Mouse (Mus musculus) liver, postnatal 0 days (tissue): ENCODE results near the gene Atl3. TPM values are rescaled to one million over a fixed set of nuclear protein-coding genes. Genes with fewer than 3 reads are reported as not detected.

Source experiments
- ATAC-seq: fragments of 200-750 bp; cut with Nextera tagmentation; 2 replicates; pipeline ENCODE4 v1.8.0; 2017; ENCODE audit warnings: mild to moderate bottlenecking, moderate library complexity
- DNase-seq: peaks from one replicate; pipeline ENCODE4 v3.0.0-alpha.2; 2016
- H3K27ac ChIP-seq: fragments of 300-500 bp; sonication (generic); 2 replicates; pipeline ENCODE4 v1.5.1; 2014; ENCODE audit warnings: antibody characterized with exemption, moderate library complexity, mild to moderate bottlenecking, low read depth
- H3K27me3 ChIP-seq: fragments of 300-500 bp; sonication (generic); 2 replicates; pipeline ENCODE4 v1.6.1; 2014; ENCODE audit warnings: low read length, control low read depth, mixed read lengths; ENCODE audit not compliant: insufficient read depth
- H3K36me3 ChIP-seq: fragments of 300-500 bp; sonication (generic); replicated peaks from 2 replicates; pipeline ENCODE4 v1.6.1; 2014; ENCODE audit warnings: mild to moderate bottlenecking, control low read depth, low read length, moderate library complexity, mixed read lengths; ENCODE audit not compliant: insufficient read depth
- H3K4me1 ChIP-seq: fragments of 300-500 bp; sonication (generic); 2 replicates; pipeline ENCODE4 v1.6.1; 2014; ENCODE audit warnings: antibody characterized with exemption, mild to moderate bottlenecking, control low read depth; ENCODE audit not compliant: insufficient read depth
- H3K4me2 ChIP-seq: fragments of 300-500 bp; sonication (generic); 2 replicates; pipeline ENCODE4 v1.6.1; 2014; ENCODE audit warnings: low read depth, mild to moderate bottlenecking, low read length, moderate library complexity, mixed read lengths
- H3K4me3 ChIP-seq: fragments of 300-500 bp; sonication (generic); 2 replicates; pipeline ENCODE4 v1.5.1; 2014; ENCODE audit warnings: low read depth, low read length
- H3K9ac ChIP-seq: fragments of 300-500 bp; sonication (generic); replicated peaks from 2 replicates; pipeline ENCODE4 v1.6.1; 2014; ENCODE audit warnings: mild to moderate bottlenecking, moderate library complexity
- H3K9me3 ChIP-seq: fragments of 300-500 bp; sonication (generic); 2 replicates; pipeline ENCODE4 v1.6.1; 2016; ENCODE audit warnings: mild to moderate bottlenecking, control low read depth, low read length, mixed read lengths
- CTCF ChIP-seq: sonication (generic); IDR thresholded peaks from 2 replicates; pipeline ENCODE4 v1.5.1; 2016; ENCODE audit warnings: antibody characterized with exemption, low read depth
- EP300 ChIP-seq: IDR thresholded peaks from 2 replicates; pipeline ENCODE4 v1.6.1; 2016; ENCODE audit warnings: antibody characterized with exemption, low read depth, mild to moderate bottlenecking
- WGBS: fragments of 180-500 bp; shearing (Covaris S2); extraction: QIAGEN DNeasy Blood & Tissue Kit; methylation state at CpG from one replicate; pipeline ENCODE4 v1.1.7; 2014; ENCODE audit not compliant: insufficient replicate concordance; 5-methylcytosine and 5-hydroxymethylcytosine counted together
- polyA plus RNA-seq: library from polyadenylated mRNA; unstranded; fragments of >200 nt; fragmentation: Nextera tagmentation; extraction: Ambion mirVana; gene quantifications from 2 replicates; pipeline ENCODE4 v1.2.1, GENCODE M21; 2015

Gene Atl3
- polyA plus RNA-seq, 1 experiment from 2014 or later = 7.2 TPM

- no peak for ATAC-seq
- WGBS = 70% methylated on average over 4 of the region's 4 CpGs
- Histone ChIP-seq H3K36me3 (no peaks in the 10 kb centered on the region), H3K9ac (no peak overlapping the region), H3K27ac (no peak overlapping the region), H3K27me3 (no peaks in the 10 kb centered on the region), H3K4me2 (no peak overlapping the region), H3K4me1 (peaks cover 6% of the 10 kb centered on the region), H3K9me3 (no peaks in the 10 kb centered on the region), H3K4me3 (no peak overlapping the region)
- no peak for DNase-seq
- TF ChIP-seq EP300 = no peak
- no peak for TF ChIP-seq CTCF
Measured at GRCm38 (mm10) chr19:7559986-7560385, 66.1 kb downstream of the Atl3 start.

DNA sequence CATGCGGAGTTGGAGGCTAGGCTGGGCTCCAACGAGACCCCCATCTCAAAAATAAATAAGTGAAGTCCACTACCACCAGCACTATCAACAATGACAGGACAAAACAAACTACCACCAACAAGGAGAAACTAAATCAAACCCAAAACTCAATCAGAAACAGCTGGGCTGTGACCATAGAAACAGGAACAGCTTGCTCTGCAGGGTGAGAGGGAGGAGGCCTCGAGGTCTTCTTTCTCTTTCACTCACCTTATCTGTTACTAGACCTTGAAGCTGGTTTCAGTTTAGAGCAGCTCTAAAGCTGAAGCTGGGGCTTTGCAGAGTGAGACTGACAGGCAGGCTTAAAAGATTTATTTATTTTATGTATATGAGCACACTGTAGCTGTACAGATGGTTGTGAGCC, 67.6 kb downstream of the Atl3 start:
- no peak for ATAC-seq
- H3K27me3 ChIP-seq = no peaks in the 10 kb centered on the region
- no peaks in the 10 kb centered on the region for H3K9me3 ChIP-seq
- no peak overlapping the region for H3K9ac ChIP-seq
- DNase-seq = no peak
- H3K27ac ChIP-seq = no peak overlapping the region
- no peaks in the 10 kb centered on the region for H3K36me3 ChIP-seq
- TF ChIP-seq CTCF (no peak), EP300 (no peak)
- no peak overlapping the region for H3K4me3 ChIP-seq
- H3K4me2 ChIP-seq = no peak overlapping the region
- WGBS = 62% methylated on average over 3 of the region's 3 CpGs
- peaks cover 6% of the 10 kb centered on the region for H3K4me1 ChIP-seq

DNA sequence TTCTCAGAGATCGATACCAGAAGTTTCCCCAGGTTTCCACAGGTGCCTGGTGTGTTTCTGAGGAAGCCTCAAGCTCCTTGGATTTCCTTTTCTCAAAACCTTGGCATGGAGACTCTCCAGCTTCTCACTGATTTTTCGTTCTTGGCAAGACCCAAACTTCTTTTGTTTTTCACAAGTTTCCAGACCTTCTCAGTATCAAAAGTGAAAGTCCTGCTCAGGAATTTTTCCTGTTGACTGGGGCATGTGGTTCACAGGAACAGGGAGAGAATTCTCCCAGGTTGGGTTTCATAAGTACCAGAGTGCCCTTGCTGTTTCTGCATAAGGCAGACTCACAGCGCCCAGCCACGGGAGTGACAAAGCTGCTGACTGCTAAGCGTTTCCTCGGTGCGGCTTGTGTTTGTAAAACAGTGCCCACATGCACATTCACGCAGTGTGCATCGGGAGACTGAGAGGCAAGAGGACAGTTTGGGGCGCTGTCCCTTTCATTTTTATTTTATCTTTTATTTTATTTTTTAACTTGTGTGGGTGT, 68.8 kb downstream of the Atl3 start:
- no peaks in the 10 kb centered on the region for H3K36me3 ChIP-seq

DNA sequence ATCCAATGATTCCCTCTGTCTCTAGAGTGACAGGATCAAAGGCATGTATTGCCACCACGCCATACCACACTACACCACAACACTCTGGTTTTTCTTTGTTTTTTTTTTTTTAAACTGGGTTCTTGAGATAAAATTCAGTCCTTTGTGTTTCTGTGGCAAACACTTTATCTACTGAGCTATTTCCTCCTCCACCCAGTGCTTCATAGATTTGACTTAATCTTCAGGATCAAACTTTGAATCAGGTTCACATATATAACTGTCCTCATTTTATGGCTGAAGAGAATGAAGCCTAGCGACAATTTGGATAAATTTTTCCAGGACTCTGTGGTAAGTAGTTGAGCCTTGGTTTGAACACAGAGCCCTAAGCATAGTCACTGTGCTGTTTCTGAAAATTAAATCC, 69.8 kb downstream of the Atl3 start:
- H3K36me3 ChIP-seq = no peaks in the 10 kb centered on the region
- no peaks in the 10 kb centered on the region; the same call in 1 of the 2 replicates for H3K4me1 ChIP-seq
- DNase-seq = no peak
- H3K27ac ChIP-seq = no peak overlapping the region
- no peak for TF ChIP-seq EP300
- no peak for TF ChIP-seq CTCF
- no peaks in the 10 kb centered on the region for H3K27me3 ChIP-seq
- 66% methylated on average over 2 of the region's 2 CpGs for WGBS
- H3K4me3 ChIP-seq = no peak overlapping the region
- H3K9me3 ChIP-seq = no peaks in the 10 kb centered on the region
- H3K4me2 ChIP-seq = no peak overlapping the region
- H3K9ac ChIP-seq = no peak overlapping the region
- ATAC-seq = no peak

More for the DNA sequence above, 68.8 kb downstream of the Atl3 start:
- TF ChIP-seq EP300 (no peak), CTCF (no peak)
- DNase-seq = no peak
- ATAC-seq = no peak
- H3K9me3 ChIP-seq = no peaks in the 10 kb centered on the region
- H3K4me2 ChIP-seq = no peak overlapping the region
- WGBS = 80% methylated on average over 10 of the region's 10 CpGs
- peaks cover 4% of the 10 kb centered on the region; the same call in 1 of the 2 replicates for H3K4me1 ChIP-seq
- no peak overlapping the region for H3K4me3 ChIP-seq
- H3K9ac ChIP-seq = no peak overlapping the region
- no peak overlapping the region for H3K27ac ChIP-seq
- no peaks in the 10 kb centered on the region for H3K27me3 ChIP-seq

GRCm38 (mm10) chr19:7564457-7564856, 70.6 kb downstream of the Atl3 start:
- no peaks in the 10 kb centered on the region for H3K27me3 ChIP-seq
- 68% methylated on average over 1 of the region's 1 CpGs for WGBS
- no peak overlapping the region for H3K4me3 ChIP-seq
- TF ChIP-seq EP300 (no peak), CTCF (no peak)
- ATAC-seq = no peak
- no peaks in the 10 kb centered on the region for H3K4me1 ChIP-seq
- no peaks in the 10 kb centered on the region for H3K36me3 ChIP-seq
- H3K9ac ChIP-seq = no peak overlapping the region
- H3K9me3 ChIP-seq = no peaks in the 10 kb centered on the region
- H3K27ac ChIP-seq = no peak overlapping the region
- no peak overlapping the region for H3K4me2 ChIP-seq
- DNase-seq = no peak

GRCm38 (mm10) chr19:7566826-7567225, 73.0 kb downstream of the Atl3 start:
- no peak for ATAC-seq
- 79% methylated on average over 3 of the region's 3 CpGs for WGBS
- H3K4me3 ChIP-seq = no peak overlapping the region

DNA sequence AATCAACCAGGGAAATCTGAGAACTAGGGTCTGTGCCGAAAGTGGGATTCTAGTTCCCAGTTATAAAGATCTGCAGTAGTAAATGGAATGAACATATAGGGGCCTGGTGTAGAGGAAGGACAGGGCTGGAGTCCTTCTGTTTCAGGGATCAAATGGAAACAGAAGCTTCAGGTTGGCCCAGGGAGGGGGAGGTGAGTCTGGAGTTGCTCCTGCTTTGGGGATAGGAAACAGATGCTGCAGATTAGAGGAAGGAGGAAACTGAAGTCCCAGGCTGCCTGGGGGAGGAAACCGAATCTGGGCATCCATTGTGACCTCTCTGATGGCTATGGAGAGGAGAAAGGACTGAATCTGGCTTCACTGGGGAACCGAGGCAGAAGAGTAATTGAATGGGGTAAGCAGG, 74.5 kb downstream of the Atl3 start:
- Histone ChIP-seq H3K4me2 (no peak overlapping the region), H3K4me1 (no peaks in the 10 kb centered on the region), H3K4me3 (no peak overlapping the region), H3K36me3 (no peaks in the 10 kb centered on the region), H3K27me3 (no peaks in the 10 kb centered on the region), H3K9me3 (no peaks in the 10 kb centered on the region), H3K9ac (no peak overlapping the region), H3K27ac (no peak overlapping the region)
- no peak for DNase-seq
- ATAC-seq = no peak
- no peak for TF ChIP-seq CTCF
- no peak for TF ChIP-seq EP300
- 36% methylated on average over 3 of the region's 3 CpGs for WGBS

More at GRCm38 (mm10) chr19:7566826-7567225, 73.0 kb downstream of the Atl3 start:
- no peak for TF ChIP-seq CTCF
- TF ChIP-seq EP300 = no peak
- H3K9ac ChIP-seq = no peak overlapping the region
- H3K4me2 ChIP-seq = no peak overlapping the region
- no peak for DNase-seq
- H3K9me3 ChIP-seq = no peaks in the 10 kb centered on the region
- no peak overlapping the region for H3K27ac ChIP-seq
- H3K27me3 ChIP-seq = no peaks in the 10 kb centered on the region
- H3K4me1 ChIP-seq = no peaks in the 10 kb centered on the region
- H3K36me3 ChIP-seq = no peaks in the 10 kb centered on the region
